Mouse (Mus musculus): Measurements from ENCODE around the gene Wnk1. TPM values are rescaled to one million over a fixed set of nuclear protein-coding genes. Genes with fewer than 3 reads are reported as not detected.

Gene Wnk1
- polyA plus RNA-seq, 1 experiment from 2014 or later, result 49.3 TPM

DNA sequence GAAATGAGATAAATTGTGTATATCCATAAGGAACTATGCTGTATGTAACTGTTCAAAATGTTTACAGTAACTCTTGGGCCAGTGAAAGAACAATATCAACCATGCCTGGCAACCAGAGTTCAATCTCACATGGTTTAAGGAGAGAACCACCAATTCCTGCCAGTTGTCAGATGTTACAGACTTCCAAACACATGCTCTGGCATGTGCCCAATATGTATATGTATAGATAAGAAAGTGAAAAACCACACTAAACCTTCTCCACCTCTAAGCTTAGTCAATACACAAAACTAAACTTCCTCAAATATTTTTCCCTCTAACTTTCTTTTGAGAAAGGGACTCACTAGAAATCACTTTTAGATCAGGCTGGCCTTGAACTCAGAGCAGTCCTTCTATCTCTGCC, 13.9 kb downstream of the Wnk1 start:
- Histone ChIP-seq H3K27me3 (ENCODE audit: control insufficient read depth, insufficient read depth, low read length) (no peaks in the 10 kb centered on the region), H3K36me3 (ENCODE audit: control insufficient read depth, insufficient read depth) (peaks cover 15% of the 10 kb centered on the region), H3K27ac (ENCODE audit: low read length) (no peak overlapping the region), H3K4me3 (ENCODE audit: low read length) (no peak overlapping the region), H3K9ac (ENCODE audit: low read length) (no peak overlapping the region), H3K9me3 (replicated peaks; ENCODE audit: control insufficient read depth, low read length) (no peaks in the 10 kb centered on the region), H3K4me2 (ENCODE audit: low read depth, low read length) (no peak overlapping the region), H3K4me1 (ENCODE audit: control insufficient read depth, insufficient read depth, low read length) (0 out of 2 replicates have a peak, but pooled peaks cover 2% of the 10 kb centered on the region)
- no peak for ATAC-seq (replicated peaks; ENCODE audit: extremely low read depth, insufficient read depth, low FRiP score)

GRCm38 (mm10) chr6:120023746-120024145, 14.7 kb downstream of the Wnk1 start:
- Histone ChIP-seq H3K9me3 (replicated peaks; ENCODE audit: control insufficient read depth, low read length) (no peaks in the 10 kb centered on the region), H3K4me1 (ENCODE audit: control insufficient read depth, insufficient read depth, low read length) (peaks cover 5% of the 10 kb centered on the region; the same call in 1 of the 2 replicates), H3K9ac (ENCODE audit: low read length) (no peak overlapping the region), H3K4me3 (ENCODE audit: low read length) (no peak overlapping the region), H3K27ac (ENCODE audit: low read length) (no peak overlapping the region), H3K4me2 (ENCODE audit: low read depth, low read length) (no peak overlapping the region), H3K36me3 (ENCODE audit: control insufficient read depth, insufficient read depth) (peaks cover 9% of the 10 kb centered on the region), H3K27me3 (ENCODE audit: control insufficient read depth, insufficient read depth, low read length) (no peaks in the 10 kb centered on the region)
- ATAC-seq (replicated peaks; ENCODE audit: extremely low read depth, insufficient read depth, low FRiP score), result no peak
- WGBS, result 85% methylated on average over 1 of the region's 1 CpGs

GRCm38 (mm10) chr6:120022042-120022441, 16.4 kb downstream of the Wnk1 start:
- Histone ChIP-seq H3K9me3 (replicated peaks; ENCODE audit: control insufficient read depth, low read length) (no peaks in the 10 kb centered on the region), H3K36me3 (ENCODE audit: control insufficient read depth, insufficient read depth) (peaks cover 7% of the 10 kb centered on the region), H3K27me3 (ENCODE audit: control insufficient read depth, insufficient read depth, low read length) (no peaks in the 10 kb centered on the region), H3K4me1 (ENCODE audit: control insufficient read depth, insufficient read depth, low read length) (peaks cover 6% of the 10 kb centered on the region), H3K4me2 (ENCODE audit: low read depth, low read length) (no peak overlapping the region), H3K27ac (ENCODE audit: low read length) (no peak overlapping the region), H3K4me3 (ENCODE audit: low read length) (no peak overlapping the region), H3K9ac (ENCODE audit: low read length) (no peak overlapping the region)
- 82% methylated on average over 3 of the region's 3 CpGs for WGBS
- ATAC-seq (replicated peaks; ENCODE audit: extremely low read depth, insufficient read depth, low FRiP score), result no peak

DNA sequence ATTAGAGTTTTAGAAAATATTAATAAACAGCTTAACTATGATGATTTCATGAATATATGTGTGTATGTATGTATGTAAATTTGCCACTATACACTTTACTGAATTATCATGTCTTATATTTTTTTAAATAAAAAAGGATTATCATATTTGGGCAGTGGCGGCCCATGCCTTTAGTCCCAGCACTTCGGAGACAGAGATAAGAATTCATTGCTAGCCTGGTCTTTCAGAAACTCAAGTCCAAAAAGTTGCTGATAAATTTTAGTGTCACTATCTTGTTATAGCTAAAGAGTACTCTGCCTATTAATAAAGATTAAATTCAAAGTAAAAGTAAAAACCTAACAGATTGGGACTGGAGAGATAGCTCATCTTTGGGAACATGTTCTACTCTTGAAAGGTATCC, 18.8 kb downstream of the Wnk1 start:
- Histone ChIP-seq H3K27ac (ENCODE audit: low read length) (no peak overlapping the region), H3K4me1 (ENCODE audit: control insufficient read depth, insufficient read depth, low read length) (peaks cover 6% of the 10 kb centered on the region), H3K27me3 (ENCODE audit: control insufficient read depth, insufficient read depth, low read length) (no peaks in the 10 kb centered on the region), H3K9me3 (replicated peaks; ENCODE audit: control insufficient read depth, low read length) (no peaks in the 10 kb centered on the region), H3K9ac (ENCODE audit: low read length) (no peak overlapping the region), H3K4me2 (ENCODE audit: low read depth, low read length) (no peak overlapping the region), H3K4me3 (ENCODE audit: low read length) (no peak overlapping the region), H3K36me3 (ENCODE audit: control insufficient read depth, insufficient read depth) (no peaks in the 10 kb centered on the region)
- no peak for ATAC-seq (replicated peaks; ENCODE audit: extremely low read depth, insufficient read depth, low FRiP score)
- 66% methylated on average over 2 of the region's 2 CpGs for WGBS

DNA sequence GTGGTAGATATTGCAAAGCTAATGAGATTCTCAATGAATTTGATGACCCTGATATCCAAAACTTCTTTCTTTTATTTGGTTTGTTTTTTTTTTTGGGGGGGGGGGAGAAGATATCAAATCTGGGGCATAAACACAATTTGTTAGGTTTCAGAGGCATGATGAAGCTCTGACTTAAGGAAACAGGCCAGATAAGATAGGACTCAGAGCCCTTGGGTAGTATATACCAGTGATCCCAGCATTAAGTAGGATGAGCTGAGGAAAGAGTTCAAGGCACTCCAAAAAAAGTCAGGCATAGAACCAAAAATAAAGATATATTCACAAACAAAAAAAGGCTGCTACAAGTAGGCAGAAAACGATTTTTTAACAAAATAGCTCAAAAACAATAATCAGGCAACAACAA, 25.3 kb downstream of the Wnk1 start:
- ATAC-seq (replicated peaks; ENCODE audit: extremely low read depth, insufficient read depth, low FRiP score), result no peak
- H3K27ac ChIP-seq (ENCODE audit: low read length), result no peak overlapping the region
- no peak overlapping the region for H3K4me2 ChIP-seq (ENCODE audit: low read depth, low read length)
- H3K4me3 ChIP-seq (ENCODE audit: low read length), result no peak overlapping the region
- H3K9me3 ChIP-seq (replicated peaks; ENCODE audit: control insufficient read depth, low read length), result no peaks in the 10 kb centered on the region
- no peaks in the 10 kb centered on the region for H3K27me3 ChIP-seq (ENCODE audit: control insufficient read depth, insufficient read depth, low read length)
- 60% methylated on average over 1 of the region's 1 CpGs for WGBS
- H3K9ac ChIP-seq (ENCODE audit: low read length), result no peak overlapping the region
- H3K36me3 ChIP-seq (ENCODE audit: control insufficient read depth, insufficient read depth), result no peaks in the 10 kb centered on the region
- no peaks in the 10 kb centered on the region for H3K4me1 ChIP-seq (ENCODE audit: control insufficient read depth, insufficient read depth, low read length)

DNA sequence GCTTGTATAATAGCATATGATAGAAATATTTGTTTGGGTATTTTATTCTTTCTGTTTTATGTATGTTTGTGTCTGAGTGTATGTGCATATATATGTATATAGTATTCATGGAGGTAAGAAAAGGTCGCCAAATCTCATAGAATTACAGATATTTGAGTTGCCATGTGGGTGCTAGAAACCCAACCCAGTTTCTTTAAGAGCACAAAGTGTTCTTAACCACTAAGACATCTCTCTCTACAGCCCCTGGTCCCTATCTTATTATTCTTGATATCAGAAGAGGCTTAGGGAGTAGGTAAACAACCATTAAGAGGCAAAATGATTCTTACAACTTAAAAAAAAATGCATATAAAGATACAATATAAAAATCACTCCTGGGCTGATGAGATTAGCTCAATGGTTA, 27.0 kb downstream of the Wnk1 start:
- Histone ChIP-seq H3K4me1 (ENCODE audit: control insufficient read depth, insufficient read depth, low read length) (no peaks in the 10 kb centered on the region), H3K4me3 (ENCODE audit: low read length) (no peak overlapping the region), H3K9me3 (replicated peaks; ENCODE audit: control insufficient read depth, low read length) (no peaks in the 10 kb centered on the region), H3K4me2 (ENCODE audit: low read depth, low read length) (no peak overlapping the region), H3K36me3 (ENCODE audit: control insufficient read depth, insufficient read depth) (no peaks in the 10 kb centered on the region), H3K27ac (ENCODE audit: low read length) (no peak overlapping the region), H3K9ac (ENCODE audit: low read length) (no peak overlapping the region), H3K27me3 (ENCODE audit: control insufficient read depth, insufficient read depth, low read length) (no peaks in the 10 kb centered on the region)
- WGBS, result 91% methylated on average over 1 of the region's 1 CpGs
- ATAC-seq (replicated peaks; ENCODE audit: extremely low read depth, insufficient read depth, low FRiP score), result no peak

GRCm38 (mm10) chr6:120011001-120011400, 27.5 kb downstream of the Wnk1 start:
- Histone ChIP-seq H3K36me3 (ENCODE audit: control insufficient read depth, insufficient read depth) (no peaks in the 10 kb centered on the region), H3K27me3 (ENCODE audit: control insufficient read depth, insufficient read depth, low read length) (no peaks in the 10 kb centered on the region)
- no peak for ATAC-seq (replicated peaks; ENCODE audit: extremely low read depth, insufficient read depth, low FRiP score)

GRCm38 (mm10) chr6:120010535-120010934, 27.9 kb downstream of the Wnk1 start:
- Histone ChIP-seq H3K4me2 (ENCODE audit: low read depth, low read length) (no peak overlapping the region), H3K27ac (ENCODE audit: low read length) (no peak overlapping the region), H3K36me3 (ENCODE audit: control insufficient read depth, insufficient read depth) (no peaks in the 10 kb centered on the region), H3K4me1 (ENCODE audit: control insufficient read depth, insufficient read depth, low read length) (no peaks in the 10 kb centered on the region), H3K9ac (ENCODE audit: low read length) (no peak overlapping the region), H3K27me3 (ENCODE audit: control insufficient read depth, insufficient read depth, low read length) (no peaks in the 10 kb centered on the region), H3K4me3 (ENCODE audit: low read length) (no peak overlapping the region), H3K9me3 (replicated peaks; ENCODE audit: control insufficient read depth, low read length) (no peaks in the 10 kb centered on the region)
- no peak for ATAC-seq (replicated peaks; ENCODE audit: extremely low read depth, insufficient read depth, low FRiP score)

More at GRCm38 (mm10) chr6:120011001-120011400, 27.5 kb downstream of the Wnk1 start:
- Histone ChIP-seq H3K27ac (ENCODE audit: low read length) (no peak overlapping the region), H3K9ac (ENCODE audit: low read length) (no peak overlapping the region), H3K9me3 (replicated peaks; ENCODE audit: control insufficient read depth, low read length) (no peaks in the 10 kb centered on the region), H3K4me3 (ENCODE audit: low read length) (no peak overlapping the region), H3K4me2 (ENCODE audit: low read depth, low read length) (no peak overlapping the region), H3K4me1 (ENCODE audit: control insufficient read depth, insufficient read depth, low read length) (no peaks in the 10 kb centered on the region)
- WGBS, result 48% methylated on average over 1 of the region's 1 CpGs

- H3K9ac ChIP-seq (ENCODE audit: low read length), result no peak overlapping the region
- H3K9me3 ChIP-seq (replicated peaks; ENCODE audit: control insufficient read depth, low read length), result no peaks in the 10 kb centered on the region
- H3K27ac ChIP-seq (ENCODE audit: low read length), result no peak overlapping the region
- H3K4me1 ChIP-seq (ENCODE audit: control insufficient read depth, insufficient read depth, low read length), result peaks cover 4% of the 10 kb centered on the region; the same call in 1 of the 2 replicates
- H3K4me3 ChIP-seq (ENCODE audit: low read length), result no peak overlapping the region
- H3K4me2 ChIP-seq (ENCODE audit: low read depth, low read length), result no peak overlapping the region
- peaks cover 12% of the 10 kb centered on the region; the same call in 1 of the 2 replicates for H3K36me3 ChIP-seq (ENCODE audit: control insufficient read depth, insufficient read depth)
- no peaks in the 10 kb centered on the region for H3K27me3 ChIP-seq (ENCODE audit: control insufficient read depth, insufficient read depth, low read length)
- ATAC-seq (replicated peaks; ENCODE audit: extremely low read depth, insufficient read depth, low FRiP score), result no peak
These were observed 36.8 kb downstream of the Wnk1 start for GRCm38 (mm10) chr6:120001718-120002117.

DNA sequence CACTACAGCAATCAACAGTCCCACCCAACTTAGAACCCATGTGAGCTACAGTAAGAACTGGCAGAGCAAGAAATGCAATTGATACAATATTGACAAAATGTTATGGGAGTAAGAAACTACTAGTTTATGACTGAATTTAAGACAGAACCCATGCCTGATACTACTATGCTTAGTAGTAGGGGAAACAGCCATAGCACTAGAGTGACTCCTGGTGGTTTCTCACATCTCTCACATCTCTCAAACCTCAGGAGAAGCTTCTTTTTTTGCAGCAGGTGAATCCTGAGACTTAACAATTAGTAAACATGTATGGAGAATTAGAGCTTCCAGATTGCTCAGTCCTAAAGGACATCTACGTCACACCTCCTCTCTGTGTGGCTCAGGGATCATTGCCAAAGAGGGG, 42.0 kb downstream of the Wnk1 start:
- H3K36me3 ChIP-seq (ENCODE audit: control insufficient read depth, insufficient read depth), result peaks cover 14% of the 10 kb centered on the region; the same call in 1 of the 2 replicates
- H3K4me2 ChIP-seq (ENCODE audit: low read depth, low read length), result no peak overlapping the region
- no peak overlapping the region for H3K9ac ChIP-seq (ENCODE audit: low read length)
- ATAC-seq (replicated peaks; ENCODE audit: extremely low read depth, insufficient read depth, low FRiP score), result no peak
- WGBS, result 65% methylated on average over 1 of the region's 1 CpGs
- H3K4me3 ChIP-seq (ENCODE audit: low read length), result no peak overlapping the region
- no peaks in the 10 kb centered on the region for H3K27me3 ChIP-seq (ENCODE audit: control insufficient read depth, insufficient read depth, low read length)
- peaks cover 4% of the 10 kb centered on the region; the same call in 1 of the 2 replicates for H3K4me1 ChIP-seq (ENCODE audit: control insufficient read depth, insufficient read depth, low read length)
- no peak overlapping the region for H3K27ac ChIP-seq (ENCODE audit: low read length)
- H3K9me3 ChIP-seq (replicated peaks; ENCODE audit: control insufficient read depth, low read length), result no peaks in the 10 kb centered on the region

Measured in heart, embryonic 16.5 days (tissue).